Mouse (Mus musculus): ENCODE results near the gene Slc34a3.
A peak's percentile ranks its signal among the peaks of the same experiment; 100 is the strongest.
"Not testable (repeated sequence)": the region's sequence is repeated elsewhere in the genome, so short reads cannot be mapped to it uniquely, and the experiment has no call there.

The Slc34a3 gene

GRCm38 (mm10) chr2:25234050-25234449 lies at the start of gene Slc34a3:
Gene Slc34a3 (minus strand): TSS chr2:25234364.
- peak; percentile 63 for DNase-seq

GRCm38 (mm10) chr2:25278928-25279882 lies 45.0 kb upstream of the Slc34a3 start:
- peak; percentile 72 for DNase-seq

- no peak for DNase-seq
These were observed 38.8 kb upstream of the Slc34a3 start for GRCm38 (mm10) chr2:25273010-25273409.

GRCm38 (mm10) chr2:25272515-25272914 lies 38.4 kb upstream of the Slc34a3 start:
- DNase-seq = no peak

DNA sequence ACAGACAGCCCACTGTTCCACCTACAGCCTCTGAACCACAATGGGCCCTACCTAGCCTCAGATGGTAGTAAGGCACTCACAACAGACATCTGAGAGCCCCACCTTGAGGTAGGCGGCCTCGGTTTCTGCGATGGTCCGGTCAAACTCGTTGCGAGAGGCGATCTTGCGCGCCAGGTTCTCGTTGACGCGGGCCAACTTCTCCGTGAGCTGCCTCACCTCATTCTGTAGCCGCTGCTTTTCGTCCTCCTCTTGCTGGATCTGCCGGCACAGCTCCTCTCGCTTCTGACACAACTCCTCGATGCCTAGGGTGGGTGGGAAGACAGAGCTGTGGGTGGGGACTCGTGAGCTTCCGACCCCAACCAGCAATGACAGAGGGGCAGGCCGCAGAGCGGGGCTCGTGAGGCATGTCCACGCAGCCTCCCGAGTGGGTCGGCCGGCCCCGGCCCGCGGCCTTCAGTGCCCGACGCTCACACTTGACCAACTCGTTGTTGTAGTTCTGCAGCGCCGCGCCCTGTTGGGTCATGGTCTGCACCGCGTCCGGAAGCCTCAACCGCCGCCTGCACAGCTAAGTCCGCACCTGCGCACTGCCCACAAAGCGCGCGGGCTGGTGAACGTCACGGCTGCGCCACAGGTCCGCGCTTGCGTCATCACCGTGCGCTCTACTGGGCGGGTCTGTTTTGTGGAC lies 37.8 kb upstream of the Slc34a3 start, which contains the start of the genes Ssna1 and Anapc2:
Gene Ssna1, minus strand, starts transcription at position 612 of the 685 bp plus-strand sequence.
Gene Anapc2, plus strand, starts transcription at position 652 of the 685 bp plus-strand sequence.
- DNase-seq = peak; percentile 96

GRCm38 (mm10) chr2:25267746-25268309 lies 33.7 kb upstream of the Slc34a3 start:
- DNase-seq = no peak

DNA sequence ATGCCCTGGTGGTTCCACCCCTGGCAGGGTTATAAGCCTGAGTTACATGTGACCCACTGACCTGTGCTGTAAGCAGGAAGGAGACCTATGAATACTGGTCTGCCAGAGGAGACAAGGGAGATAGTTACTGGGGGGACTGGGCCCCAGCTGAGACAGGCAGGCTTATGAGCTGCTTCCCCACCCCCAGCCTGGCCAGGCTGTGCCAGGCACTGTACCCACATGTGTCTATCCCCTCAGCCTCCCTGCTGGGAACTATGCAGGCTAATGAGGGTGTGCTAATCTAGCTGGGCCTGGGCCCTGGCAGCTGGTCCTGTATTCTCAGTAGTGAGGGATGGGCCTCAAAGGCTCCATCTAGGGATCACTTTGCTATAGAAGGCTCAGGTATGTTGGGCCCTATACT lies 33.1 kb upstream of the Slc34a3 start:
- DNase-seq = no peak

DNA sequence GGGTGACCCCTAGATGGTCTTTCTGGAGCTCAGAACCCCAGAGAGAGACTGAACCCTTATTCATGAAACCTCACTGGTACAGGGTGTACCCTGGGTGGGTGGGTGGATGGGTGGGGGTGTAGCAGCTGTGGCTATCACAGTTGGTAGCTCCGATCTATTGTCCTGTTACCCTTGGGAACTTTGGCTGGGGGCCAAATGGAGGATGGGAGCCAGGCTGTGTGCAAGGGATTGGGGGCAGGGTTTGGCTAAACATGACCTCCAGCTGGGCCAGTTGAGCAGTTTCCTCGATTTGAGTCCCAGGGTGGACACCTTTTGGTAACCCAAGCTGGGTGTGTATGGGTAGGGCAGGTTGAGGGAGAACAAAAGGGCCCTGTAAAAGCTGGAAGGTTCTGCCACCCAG lies 32.6 kb upstream of the Slc34a3 start:
- DNase-seq = peak; percentile 71

DNA sequence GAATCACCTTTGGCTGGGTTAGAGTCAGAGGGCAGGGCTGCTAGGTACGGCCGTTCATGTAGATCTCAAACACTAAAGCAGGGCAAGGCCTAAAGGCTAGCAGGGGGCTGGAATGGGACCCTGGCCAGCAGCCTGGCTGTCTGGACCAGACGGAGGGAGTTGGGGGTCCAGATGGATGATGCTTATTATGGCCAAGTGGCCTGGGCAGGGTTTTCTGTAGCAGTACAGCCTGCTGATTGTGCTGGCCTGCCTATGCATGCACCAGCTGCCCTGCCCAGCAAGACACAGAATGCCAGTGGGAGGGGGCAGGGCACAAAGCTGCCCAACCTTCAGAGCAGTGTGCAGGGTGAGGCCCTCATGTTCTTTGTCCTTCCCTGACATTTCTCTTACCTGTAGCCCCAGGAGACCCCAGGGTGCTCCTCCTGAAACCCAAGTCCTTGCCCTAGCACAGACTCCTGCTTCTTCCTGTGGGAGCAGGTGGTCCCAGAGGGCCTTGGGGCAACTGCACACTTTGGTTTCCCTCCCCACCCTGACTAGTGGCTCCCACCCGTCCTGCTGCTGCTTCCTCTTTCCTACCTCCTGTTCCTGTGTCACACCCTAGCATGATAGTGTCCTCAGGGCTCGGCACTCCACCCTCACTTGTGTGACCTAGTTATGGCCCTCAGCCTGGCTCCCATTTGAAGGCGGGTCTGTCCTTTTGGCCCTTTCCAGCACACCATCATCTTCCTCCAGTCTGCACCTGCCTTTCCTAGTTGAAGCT lies 31.9 kb upstream of the Slc34a3 start:
- DNase-seq = no peak

DNA sequence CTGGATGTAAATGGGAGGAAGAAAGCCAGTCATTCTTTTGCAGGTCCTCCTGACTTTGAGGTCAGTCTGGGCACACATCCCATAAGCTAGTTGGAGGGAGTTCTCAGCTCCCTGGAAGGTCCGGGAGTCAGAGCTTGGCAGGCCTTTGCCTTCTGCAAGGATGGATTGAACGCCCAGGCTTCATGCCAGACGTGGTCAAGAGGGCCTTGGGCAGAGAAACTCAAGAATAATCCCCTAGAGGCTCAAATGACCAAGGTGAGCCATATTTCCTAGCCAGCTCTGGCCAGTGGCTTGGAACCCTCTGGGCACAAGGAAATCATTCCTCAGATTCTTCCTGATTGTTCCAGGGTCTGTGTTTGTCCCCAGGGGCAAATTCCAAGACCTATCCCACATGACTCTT lies 30.7 kb upstream of the Slc34a3 start:
- DNase-seq = peak; percentile 91

DNA sequence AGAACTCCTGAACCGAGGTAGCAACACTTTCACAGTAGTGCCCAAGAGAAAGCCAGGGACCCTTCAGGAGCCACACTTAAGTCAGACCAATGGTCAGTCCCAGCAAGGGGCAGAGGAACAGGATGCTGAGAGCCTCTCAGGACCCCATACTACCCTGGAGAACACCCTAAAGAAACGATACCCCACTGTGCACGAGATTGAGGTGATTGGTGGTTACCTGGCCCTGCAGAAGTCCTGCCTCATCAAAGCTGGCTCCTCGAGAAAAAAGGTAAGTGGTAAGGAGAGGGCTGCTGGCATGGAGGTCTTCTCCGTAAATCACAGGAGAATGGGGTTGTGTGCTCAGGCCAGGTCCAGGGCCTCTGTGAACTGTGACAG lies 30.1 kb upstream of the Slc34a3 start:
- no peak for DNase-seq

- DNase-seq = no peak
These were observed 29.6 kb upstream of the Slc34a3 start for GRCm38 (mm10) chr2:25263623-25264285.

GRCm38 (mm10) chr2:25262795-25263622 lies 28.8 kb upstream of the Slc34a3 start:
- no peak for DNase-seq

DNA sequence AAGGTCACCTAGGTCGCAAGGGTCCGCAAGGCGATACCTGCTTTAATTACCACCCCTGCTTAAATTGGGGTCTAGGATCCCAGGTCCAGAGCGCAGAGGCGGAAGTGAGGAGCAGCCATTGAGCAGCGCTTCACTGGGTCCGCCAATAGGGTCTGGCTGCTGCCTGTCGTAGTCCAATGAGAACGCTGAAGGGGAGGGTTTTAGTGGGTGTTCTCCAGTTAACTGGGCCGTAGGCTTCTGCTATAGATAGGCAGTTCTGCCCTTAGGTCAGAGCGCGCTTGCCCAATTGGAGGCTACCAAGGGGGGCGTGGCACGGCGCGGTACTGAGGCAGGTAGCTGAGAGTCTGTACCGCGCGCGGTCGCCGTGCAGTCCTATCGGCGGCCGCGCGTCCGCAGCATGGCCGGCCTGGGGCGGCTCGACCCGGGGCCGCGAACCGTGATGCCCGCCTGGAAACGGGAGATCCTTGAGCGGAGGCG lies 28.2 kb upstream of the Slc34a3 start, which contains the start of gene Tprn:
Gene Tprn, plus strand, starts transcription at position 328 of the 477 bp plus-strand sequence.
- DNase-seq = peak; percentile 98

DNA sequence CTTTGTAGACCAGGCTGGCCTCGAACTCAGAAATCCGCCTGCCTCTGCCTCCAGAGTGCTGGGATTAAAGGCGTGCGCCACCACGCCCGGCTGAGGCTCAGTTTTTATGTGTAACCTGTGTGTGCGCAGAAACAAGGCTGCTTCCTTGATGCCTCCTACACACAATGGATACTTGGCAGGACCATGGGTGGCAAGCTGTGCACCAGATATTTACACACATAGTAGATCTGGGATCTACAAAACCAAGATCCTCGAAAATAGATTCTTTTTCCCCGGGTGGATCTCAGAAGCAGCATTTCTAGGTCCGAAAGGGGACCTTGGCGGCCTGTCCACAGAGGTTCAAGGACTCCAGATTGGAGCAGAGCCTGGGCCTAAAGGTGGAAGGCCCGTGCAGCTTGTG lies 27.7 kb upstream of the Slc34a3 start:
- DNase-seq = no peak

DNA sequence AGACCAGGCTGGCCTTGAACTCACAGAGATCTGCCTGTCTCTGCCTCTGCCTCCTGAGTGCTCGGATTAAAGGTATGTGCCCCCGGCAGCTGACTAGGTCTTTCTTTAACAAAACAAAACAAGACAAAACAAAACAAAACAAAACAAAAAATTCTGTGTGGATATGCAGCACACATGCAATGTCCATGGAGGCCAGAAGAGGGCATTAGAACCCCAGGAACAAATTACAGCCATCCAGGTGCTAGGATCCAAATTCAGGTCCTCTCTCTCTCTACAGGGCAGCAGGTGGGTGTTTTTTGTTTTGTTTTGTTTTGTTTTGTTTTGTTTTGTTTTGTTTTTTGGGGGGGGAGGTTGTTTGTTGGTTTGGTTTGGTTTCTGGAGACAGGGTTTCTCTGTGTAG lies 24.7 kb upstream of the Slc34a3 start:
- DNase-seq = no peak

DNA sequence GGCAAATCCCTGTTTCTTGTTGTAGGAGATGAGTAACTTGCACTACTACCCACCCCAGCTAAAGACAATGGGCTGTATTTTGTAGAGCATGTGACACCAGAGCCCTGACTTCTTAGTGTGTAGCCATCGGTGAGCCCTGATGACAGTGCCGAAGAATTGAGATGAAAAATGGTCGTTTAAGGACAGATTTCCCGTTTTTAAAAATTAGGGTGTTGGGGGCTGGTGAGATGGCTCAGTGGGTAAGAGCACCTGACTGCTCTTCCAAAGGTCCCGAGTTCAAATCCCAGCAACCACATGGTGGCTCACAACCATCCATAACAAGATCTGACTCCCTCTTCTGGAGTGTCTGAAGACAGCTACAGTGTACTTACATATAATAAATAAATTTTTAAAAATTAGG lies 23.1 kb upstream of the Slc34a3 start:
- DNase-seq = not testable (repeated sequence)

DNA sequence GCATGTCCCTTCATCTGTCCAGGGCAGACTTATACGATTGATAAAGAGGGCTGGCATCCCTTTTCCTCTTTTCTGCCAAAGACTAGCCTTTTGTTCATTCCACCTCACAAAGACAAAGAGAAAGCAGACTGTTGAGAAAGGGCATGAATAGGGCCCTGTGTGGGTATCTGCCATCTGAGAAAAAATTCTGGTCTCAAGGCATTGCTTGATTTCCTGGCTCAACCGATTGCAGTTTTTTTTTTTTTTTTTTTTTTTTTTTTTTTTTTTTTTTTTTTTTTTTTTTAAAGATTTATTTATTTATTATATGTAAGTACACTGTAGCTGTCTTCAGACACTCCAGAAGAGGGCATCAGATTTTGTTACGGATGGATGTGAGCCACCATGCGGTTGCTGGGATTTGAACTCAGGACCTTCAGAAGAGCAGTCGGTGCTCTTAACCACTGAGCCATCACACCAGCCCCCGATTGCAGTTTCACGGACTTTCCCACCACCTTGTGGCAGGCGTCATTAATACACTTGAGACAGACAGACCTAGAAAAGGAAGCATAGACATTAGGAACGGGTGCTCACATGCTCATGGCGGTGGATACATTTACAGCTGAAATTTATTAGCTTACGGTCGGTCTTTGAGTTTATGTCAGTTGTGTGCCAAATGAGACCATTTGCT lies 22.4 kb upstream of the Slc34a3 start:
- not testable (repeated sequence) for DNase-seq

DNA sequence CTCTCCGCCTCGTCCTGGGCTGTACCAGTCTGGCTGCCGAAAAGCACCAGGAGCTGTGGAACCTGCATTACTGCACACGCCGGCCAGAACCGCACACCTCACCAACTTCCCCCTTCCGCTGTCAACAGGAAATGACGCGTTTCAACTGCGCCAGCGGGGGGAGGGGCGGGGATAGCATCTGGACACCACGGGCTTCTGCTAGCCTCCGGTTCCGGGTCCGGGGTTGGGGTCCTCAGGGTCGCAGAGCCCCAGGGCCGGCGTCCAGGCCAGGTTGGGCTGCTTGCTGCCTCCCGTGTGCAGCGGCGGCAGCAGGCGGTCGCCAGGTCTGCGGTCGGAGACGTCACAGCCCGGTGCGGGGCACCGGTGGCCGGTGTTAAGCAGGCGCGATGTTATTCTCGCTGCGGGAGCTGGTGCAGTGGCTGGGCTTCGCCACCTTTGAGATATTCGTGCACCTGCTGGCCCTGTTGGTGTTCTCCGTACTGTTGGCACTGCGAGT lies 21.2 kb upstream of the Slc34a3 start, which contains the start of gene Tmem203:
Gene Tmem203, plus strand, starts transcription at position 156 of the 496 bp plus-strand sequence.
- peak; percentile 78 for DNase-seq

DNA sequence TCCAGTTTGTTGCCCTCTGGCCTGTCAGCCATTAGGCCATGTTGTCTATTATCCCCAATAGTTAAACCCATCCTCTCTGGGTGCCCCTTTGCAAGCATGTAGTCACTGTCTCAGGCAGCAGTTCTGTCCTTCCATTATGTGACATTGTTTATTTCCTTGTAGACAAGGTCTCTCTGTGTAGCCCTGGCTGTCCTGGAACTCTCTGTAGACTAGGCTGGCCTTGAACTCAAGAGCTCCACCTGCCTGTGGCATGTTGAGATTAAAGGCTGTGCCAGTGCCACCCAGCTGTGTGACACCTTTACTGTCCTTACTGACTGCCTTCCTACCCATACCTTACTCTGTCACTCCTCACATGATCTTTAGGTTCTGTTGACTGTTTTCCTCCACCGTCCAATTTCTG lies 18.2 kb upstream of the Slc34a3 start:
- DNase-seq = no peak
